ENCODE assay signal across 8 mouse cellular contexts in the genomic region with DNA sequence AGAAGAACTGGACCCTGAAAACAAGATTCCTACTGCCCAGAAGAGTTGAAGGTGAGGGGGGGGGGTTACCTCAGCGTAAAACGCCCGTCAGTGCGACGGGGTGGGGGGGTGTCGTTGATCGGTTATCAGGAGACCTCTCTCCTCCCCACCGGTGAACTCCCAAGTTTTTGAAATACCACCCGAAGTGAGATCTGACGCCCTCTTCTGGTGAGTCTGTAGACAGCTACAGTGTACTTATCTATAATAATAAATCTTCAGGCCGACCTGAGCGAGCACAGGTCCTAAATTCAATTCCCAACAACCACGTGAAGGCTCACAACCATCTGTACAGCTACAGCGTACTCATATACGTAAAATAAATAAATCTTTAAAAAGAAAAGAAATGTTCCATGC. TPM values are rescaled to one million over a fixed set of nuclear protein-coding genes. Genes with fewer than 3 reads are reported as not detected.
DNase-seq lines count a peak whose midpoint lies in the region; ATAC-seq and TF ChIP-seq lines count a peak whose summit lies in the region.

No protein-coding gene starts in this region.

- peaks cover 44% of the 10 kb centered on the region for H3K36me3 ChIP-seq in heart, embryonic 13.5 days
- peaks cover 40% of the 10 kb centered on the region for H3K36me3 ChIP-seq in E14TG2a.4 (ENCODE audit: insufficient read depth, low read length)
- H3K36me3 ChIP-seq in forebrain, embryonic 14.5 days (ENCODE audit: control insufficient read depth, insufficient read depth, low read length) = peaks cover 43% of the 10 kb centered on the region
- H3K36me3 ChIP-seq in liver, postnatal 0 days (replicated peaks; ENCODE audit: insufficient read depth, low read length) = peaks cover 31% of the 10 kb centered on the region

- TF ChIP-seq EP300 in liver, postnatal 0 days (IDR thresholded peaks at IDR 0.05; ENCODE audit: low read depth) = no peak

- peak; percentile 21; the same call in 1 of the 2 replicates for TF ChIP-seq CTCF in E14TG2a.4 (conservative IDR thresholded peaks at IDR 0.05; ENCODE audit: low read length)
- TF ChIP-seq CTCF in liver, postnatal 0 days (IDR thresholded peaks at IDR 0.05; ENCODE audit: low read depth) = peak; percentile 37

- H3K27ac ChIP-seq in heart, embryonic 13.5 days (replicated peaks) = no peak overlapping the region
- H3K27ac ChIP-seq in forebrain, embryonic 14.5 days (ENCODE audit: low read depth, low read length) = no peak overlapping the region
- H3K27ac ChIP-seq in liver, postnatal 0 days (ENCODE audit: low read depth) = no peak overlapping the region

- peak overlapping the region; percentile 78 for H3K4me2 ChIP-seq in heart, embryonic 13.5 days
- H3K4me2 ChIP-seq in forebrain, embryonic 14.5 days (ENCODE audit: low read length) = peak overlapping the region; percentile 62; the same call in 1 of the 2 replicates
- peak overlapping the region; percentile 93 for H3K4me2 ChIP-seq in liver, postnatal 0 days (ENCODE audit: low read depth, low read length)

- 73% methylated on average over 15 of the region's 15 CpGs for WGBS in heart, embryonic 13.5 days
- WGBS in forebrain, embryonic 14.5 days = 87% methylated on average over 15 of the region's 15 CpGs
- WGBS in liver, postnatal 0 days (ENCODE audit: insufficient replicate concordance) = 79% methylated on average over 15 of the region's 15 CpGs

- H3K9ac ChIP-seq in heart, embryonic 13.5 days = no peak overlapping the region
- H3K9ac ChIP-seq in forebrain, embryonic 14.5 days (ENCODE audit: low read length) = no peak overlapping the region
- no peak overlapping the region for H3K9ac ChIP-seq in liver, postnatal 0 days (replicated peaks)

- no peak for ATAC-seq in heart, embryonic 13.5 days (ENCODE audit: extremely low read depth, insufficient number of reproducible peaks, low FRiP score, low TSS enrichment)
- no peak for ATAC-seq in forebrain, embryonic 14.5 days
- no peak for ATAC-seq in liver, postnatal 0 days

- peak overlapping the region; percentile 75 for H3K4me3 ChIP-seq in heart, embryonic 13.5 days
- H3K4me3 ChIP-seq in E14TG2a.4 (replicated peaks; ENCODE audit: low read length) = peak overlapping the region; percentile 95
- H3K4me3 ChIP-seq in forebrain, embryonic 14.5 days (ENCODE audit: low read depth, low read length) = no peak overlapping the region
- H3K4me3 ChIP-seq in liver, postnatal 0 days (ENCODE audit: low read depth, low read length) = peak overlapping the region; percentile 96

- peaks cover 8% of the 10 kb centered on the region for H3K4me1 ChIP-seq in heart, embryonic 13.5 days
- H3K4me1 ChIP-seq in E14TG2a.4 (replicated peaks; ENCODE audit: low read depth, low read length) = peaks cover 15% of the 10 kb centered on the region
- H3K4me1 ChIP-seq in forebrain, embryonic 14.5 days (ENCODE audit: control insufficient read depth, insufficient read depth, low read length) = peaks cover 4% of the 10 kb centered on the region; the same call in 1 of the 2 replicates
- peaks cover 9% of the 10 kb centered on the region for H3K4me1 ChIP-seq in liver, postnatal 0 days (ENCODE audit: insufficient read depth)

- peaks cover 4% of the 10 kb centered on the region; the same call in 1 of the 2 replicates for H3K27me3 ChIP-seq in heart, embryonic 13.5 days (replicated peaks)
- H3K27me3 ChIP-seq in E14TG2a.4 (ENCODE audit: insufficient read depth, low read length) = no peaks in the 10 kb centered on the region
- no peaks in the 10 kb centered on the region for H3K27me3 ChIP-seq in forebrain, embryonic 14.5 days (replicated peaks; ENCODE audit: control insufficient read depth, insufficient read depth, low read length)
- H3K27me3 ChIP-seq in liver, postnatal 0 days (ENCODE audit: insufficient read depth, low read length) = no peaks in the 10 kb centered on the region

- H3K9me3 ChIP-seq in heart, embryonic 13.5 days = peaks cover 4% of the 10 kb centered on the region; the same call in 1 of the 2 replicates
- peaks cover 55% of the 10 kb centered on the region for H3K9me3 ChIP-seq in E14TG2a.4 (ENCODE audit: low read length)
- H3K9me3 ChIP-seq in forebrain, embryonic 14.5 days (replicated peaks; ENCODE audit: control insufficient read depth, low read length) = no peaks in the 10 kb centered on the region
- H3K9me3 ChIP-seq in liver, postnatal 0 days (ENCODE audit: low read length) = 0 out of 2 replicates have a peak, but pooled peaks cover 5% of the 10 kb centered on the region

- no peak for DNase-seq in heart, postnatal 4 days
- DNase-seq in forebrain, embryonic 14.5 days (ENCODE audit: low spot score) = no peak
- no peak for DNase-seq in liver, postnatal 0 days
- no peak for DNase-seq in left cerebral cortex, adult 9 months (ENCODE audit: low spot score in 2 of 2)
- DNase-seq in lung, postnatal 14 days = no peak
- DNase-seq in kidney, postnatal 25 days = no peak

RNA-seq across cellular contexts. Expression of a gene that starts 1.4 kb away (rescaled TPM):
- 288 and 312 TPM in 2 replicates for polyA plus RNA-seq in heart, embryonic 13.5 days (2015; fragmentation: Nextera tagmentation; extraction: Ambion mirVana)
- 100 to 1,000 TPM; 180 to 183 TPM for total RNA-seq in heart, postnatal 4 days (2021)
- 593 and 648 TPM in 2 replicates for polyA plus RNA-seq in forebrain, embryonic 14.5 days (2014; fragmentation: Nextera tagmentation; extraction: Ambion mirVana)
- polyA plus RNA-seq in liver, postnatal 0 days (2015; fragmentation: Nextera tagmentation; extraction: Ambion mirVana) = 101 and 104 TPM in 2 replicates

RNA-seq across cellular contexts. Expression of a gene that starts 49.0 kb away (rescaled TPM):
- polyA plus RNA-seq in heart, embryonic 13.5 days (2015; fragmentation: Nextera tagmentation; extraction: Ambion mirVana) = 17.0 and 17.1 TPM in 2 replicates
- 10 to 100 TPM; 70.4 to 72.5 TPM for total RNA-seq in heart, postnatal 4 days (2021)
- 12.3 and 16.6 TPM in 2 replicates for polyA plus RNA-seq in forebrain, embryonic 14.5 days (2014; fragmentation: Nextera tagmentation; extraction: Ambion mirVana)
- polyA plus RNA-seq in liver, postnatal 0 days (2015; fragmentation: Nextera tagmentation; extraction: Ambion mirVana) = 37.0 and 44.4 TPM in 2 replicates
